Mouse (Mus musculus) brain, embryonic 14.5 days (tissue): Measurements from ENCODE around the gene Sez6.

Experiments used
- CTCF ChIP-seq: fragments of 200-500 bp; IDR thresholded peaks from 2 replicates; pipeline ENCODE4 v1.5.1; 2012; ENCODE audit warnings: inconsistent platforms, mild to moderate bottlenecking, moderate library complexity, borderline replicate concordance; ENCODE audit not compliant: insufficient read depth, insufficient read length; ENCODE audit errors: extremely low read depth
- POLR2A ChIP-seq: fragments of 200-500 bp; IDR thresholded peaks from 2 replicates; pipeline ENCODE4 v1.6.1; 2012; ENCODE audit warnings: mild to moderate bottlenecking, inconsistent platforms, borderline replicate concordance; ENCODE audit not compliant: poor library complexity, insufficient read depth, insufficient read length, severe bottlenecking; ENCODE audit errors: extremely low read depth

DNA sequence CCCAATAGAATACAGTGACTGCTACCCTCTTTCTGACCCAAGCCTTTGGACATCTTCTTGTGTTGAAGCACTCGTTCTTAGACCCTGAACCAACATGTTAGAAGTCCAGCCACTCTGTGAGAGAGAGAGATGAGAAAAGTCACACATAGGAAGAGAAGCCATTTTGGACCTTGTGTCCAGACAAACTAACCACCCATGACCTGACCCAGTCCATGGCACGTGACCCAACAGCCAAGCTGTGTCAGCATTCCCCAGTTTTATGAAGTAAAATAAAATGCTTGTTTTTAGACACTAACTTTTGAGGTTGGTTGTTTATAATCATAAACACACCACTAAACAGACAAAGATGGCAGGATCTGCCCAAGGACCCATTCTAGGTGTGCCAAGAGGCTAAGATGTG is 35.6 kb upstream of the Sez6 start:
- TF ChIP-seq POLR2A: no peak
- TF ChIP-seq CTCF: no peak
